Mouse (Mus musculus) large intestine, adult 2 months (tissue): ENCODE measurements around the gene Spata45. TPM values are rescaled to one million over a fixed set of nuclear protein-coding genes. Genes with fewer than 3 reads are reported as not detected.
"Not testable (repeated sequence)": the region's sequence is repeated elsewhere in the genome, so short reads cannot be mapped to it uniquely, and the experiment has no call there.

Experiments
- DNase-seq: peaks from one replicate; pipeline ENCODE4 v3.0.0-alpha.2; 2012; ENCODE audit warnings: low read depth, low spot score
- WGBS: fragments of 180-500 bp; shearing (Covaris S2); methylation state at CpG from one replicate; pipeline ENCODE4 v1.1.7; 2018; 5-methylcytosine and 5-hydroxymethylcytosine counted together
- polyA plus RNA-seq: library from polyadenylated mRNA; depleted of rRNA; stranded (reverse); fragments of >200 nt; gene quantifications from 2 replicates; pipeline ENCODE4 v1.2.3, GENCODE M21; 2012; rRNA removed

Gene Spata45
- polyA plus RNA-seq = not detected in 2 replicates

GRCm38 (mm10) chr1:191036554-191037334, at the start of gene Spata45:
Gene Spata45 (plus strand): TSS chr1:191036639.
- WGBS = 65% methylated on average over 6 of the region's 6 CpGs
- no peak for DNase-seq

GRCm38 (mm10) chr1:190989437-190990082, 46.9 kb upstream of the Spata45 start:
- 84% methylated on average over 9 of the region's 9 CpGs for WGBS
- no peak for DNase-seq

GRCm38 (mm10) chr1:190995548-190995947, 40.9 kb upstream of the Spata45 start:
- WGBS = 51% methylated on average over 7 of the region's 7 CpGs
- DNase-seq = no peak

GRCm38 (mm10) chr1:190996346-190996877, 40.0 kb upstream of the Spata45 start:
- no peak for DNase-seq
- WGBS = 61% methylated on average over 6 of the region's 6 CpGs

DNA sequence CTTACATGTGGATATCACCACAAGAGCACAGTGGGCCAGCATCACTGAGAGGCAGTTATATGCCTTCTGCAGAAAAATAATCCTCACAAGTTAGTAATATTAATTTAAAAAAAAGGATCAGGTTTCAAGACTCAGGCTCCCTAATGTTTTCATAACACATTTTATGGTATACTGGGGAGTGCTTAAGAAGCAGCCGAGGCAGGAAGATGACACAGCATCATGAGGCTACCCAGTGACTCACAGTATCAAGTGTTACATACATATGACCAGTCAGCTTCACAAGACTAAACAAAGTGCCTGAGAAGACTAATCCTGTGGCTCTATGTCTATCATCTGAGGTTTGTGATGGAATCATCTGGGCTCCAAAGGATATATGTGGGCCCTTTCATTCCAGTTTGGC, 38.4 kb upstream of the Spata45 start:
- WGBS = 56% methylated on average over 1 of the region's 1 CpGs
- DNase-seq = no peak

DNA sequence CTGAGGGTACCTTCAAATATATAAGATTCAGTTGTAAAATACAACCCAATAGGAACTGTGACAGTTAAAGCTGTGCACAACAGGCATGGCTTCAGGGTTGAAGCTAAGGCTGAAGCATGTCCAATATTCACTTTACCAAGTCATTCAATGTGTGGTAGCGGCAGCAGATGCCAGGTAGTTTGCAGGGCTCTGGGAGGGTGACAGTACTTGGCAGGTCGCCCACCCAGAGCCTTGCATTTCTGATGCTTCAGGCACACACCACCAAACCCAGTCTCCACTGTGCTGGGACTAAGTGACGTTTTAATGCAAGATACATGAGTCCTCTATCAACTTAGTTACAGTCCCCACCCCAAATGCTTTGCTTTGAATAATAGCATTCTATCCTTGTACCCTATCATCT, 35.8 kb upstream of the Spata45 start:
- 75% methylated on average over 3 of the region's 3 CpGs for WGBS
- DNase-seq = no peak

GRCm38 (mm10) chr1:191002201-191002600, 34.2 kb upstream of the Spata45 start:
- 66% methylated on average over 6 of the region's 6 CpGs for WGBS

GRCm38 (mm10) chr1:191008707-191009106, 27.7 kb upstream of the Spata45 start:
- DNase-seq = no peak
- 97% methylated on average over 5 of the region's 5 CpGs for WGBS

More at GRCm38 (mm10) chr1:191002201-191002600, 34.2 kb upstream of the Spata45 start:
- DNase-seq = no peak

GRCm38 (mm10) chr1:191014271-191014670, 22.2 kb upstream of the Spata45 start:
- no peak for DNase-seq
- WGBS = 93% methylated on average over 3 of the region's 3 CpGs

DNA sequence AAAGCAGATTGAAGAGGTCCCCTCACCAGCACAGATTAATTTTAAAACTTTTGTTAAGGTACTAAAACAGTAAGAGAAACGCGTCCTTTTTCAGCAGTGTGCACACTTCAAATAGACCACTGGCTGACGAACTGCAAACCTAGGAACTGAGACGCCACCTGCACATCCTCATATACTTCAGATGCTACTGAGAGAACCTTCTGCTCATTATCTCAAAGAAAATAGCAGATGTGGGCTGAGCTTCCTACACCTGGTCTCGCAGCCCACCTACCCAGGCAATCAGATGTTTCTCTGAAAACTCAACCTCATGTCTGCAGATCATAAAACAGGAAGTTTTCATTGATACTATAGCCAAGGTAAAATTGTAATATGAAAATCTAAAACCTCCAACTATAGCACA, 16.6 kb upstream of the Spata45 start:
- WGBS = 97% methylated on average over 5 of the region's 5 CpGs
- no peak for DNase-seq

DNA sequence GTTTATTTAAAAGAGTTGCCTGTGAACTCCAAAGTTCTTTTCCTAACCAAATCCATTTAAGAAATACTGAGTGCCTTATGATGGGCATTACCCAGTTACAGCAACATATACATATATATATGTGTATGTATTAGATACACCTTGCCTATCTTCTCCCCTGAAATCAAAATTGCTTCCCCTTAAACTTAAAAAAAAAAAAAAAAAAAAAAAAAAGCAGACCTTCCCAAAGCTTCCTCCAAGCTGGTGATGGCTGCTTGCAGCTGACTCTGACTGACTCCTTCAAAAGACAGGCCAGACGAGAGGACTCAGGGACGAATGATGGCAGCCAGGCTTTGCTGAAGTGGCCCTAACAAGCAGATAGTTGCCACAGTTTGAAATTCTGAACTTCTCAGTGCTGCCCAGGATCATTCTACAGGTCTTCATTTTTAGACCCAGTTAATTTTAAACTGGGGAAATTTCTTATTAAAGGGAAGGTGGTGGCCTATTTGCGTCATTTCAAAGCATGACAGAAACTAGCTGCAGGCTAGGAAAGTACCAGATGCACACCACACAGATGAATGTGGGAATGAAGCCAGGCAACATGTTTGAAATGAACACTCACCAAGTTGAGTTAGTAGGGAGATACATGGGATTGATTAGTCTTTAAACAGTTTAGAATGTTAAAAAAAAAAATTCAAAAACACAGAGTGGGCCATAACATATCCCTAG, 16.1 kb upstream of the Spata45 start:
- WGBS = 85% methylated on average over 3 of the region's 3 CpGs
- DNase-seq = no peak

GRCm38 (mm10) chr1:191021016-191021415, 15.4 kb upstream of the Spata45 start:
- 87% methylated on average over 7 of the region's 7 CpGs for WGBS
- no peak for DNase-seq

GRCm38 (mm10) chr1:191023140-191023539, 13.3 kb upstream of the Spata45 start:
- 83% methylated on average over 2 of the region's 2 CpGs for WGBS
- DNase-seq = no peak

DNA sequence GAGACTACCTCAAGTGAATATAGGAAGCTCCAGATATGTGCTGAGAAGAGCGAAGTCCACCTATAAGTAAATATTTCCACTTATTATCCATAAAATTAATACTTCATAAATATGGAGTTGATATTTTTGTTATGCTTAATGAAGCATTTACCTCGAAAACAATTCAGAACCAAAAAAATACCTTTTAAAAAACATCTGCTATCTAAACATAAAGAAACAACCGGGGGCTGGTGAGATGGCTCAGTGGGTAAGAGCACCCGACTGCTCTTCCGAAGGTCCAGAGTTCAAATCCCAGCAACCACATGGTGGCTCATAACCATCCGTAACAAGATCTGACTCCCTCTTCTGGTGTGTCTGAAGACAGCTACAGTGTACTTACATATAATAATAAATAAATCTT, 12.6 kb upstream of the Spata45 start:
- WGBS = 93% methylated on average over 5 of the region's 6 CpGs

DNA sequence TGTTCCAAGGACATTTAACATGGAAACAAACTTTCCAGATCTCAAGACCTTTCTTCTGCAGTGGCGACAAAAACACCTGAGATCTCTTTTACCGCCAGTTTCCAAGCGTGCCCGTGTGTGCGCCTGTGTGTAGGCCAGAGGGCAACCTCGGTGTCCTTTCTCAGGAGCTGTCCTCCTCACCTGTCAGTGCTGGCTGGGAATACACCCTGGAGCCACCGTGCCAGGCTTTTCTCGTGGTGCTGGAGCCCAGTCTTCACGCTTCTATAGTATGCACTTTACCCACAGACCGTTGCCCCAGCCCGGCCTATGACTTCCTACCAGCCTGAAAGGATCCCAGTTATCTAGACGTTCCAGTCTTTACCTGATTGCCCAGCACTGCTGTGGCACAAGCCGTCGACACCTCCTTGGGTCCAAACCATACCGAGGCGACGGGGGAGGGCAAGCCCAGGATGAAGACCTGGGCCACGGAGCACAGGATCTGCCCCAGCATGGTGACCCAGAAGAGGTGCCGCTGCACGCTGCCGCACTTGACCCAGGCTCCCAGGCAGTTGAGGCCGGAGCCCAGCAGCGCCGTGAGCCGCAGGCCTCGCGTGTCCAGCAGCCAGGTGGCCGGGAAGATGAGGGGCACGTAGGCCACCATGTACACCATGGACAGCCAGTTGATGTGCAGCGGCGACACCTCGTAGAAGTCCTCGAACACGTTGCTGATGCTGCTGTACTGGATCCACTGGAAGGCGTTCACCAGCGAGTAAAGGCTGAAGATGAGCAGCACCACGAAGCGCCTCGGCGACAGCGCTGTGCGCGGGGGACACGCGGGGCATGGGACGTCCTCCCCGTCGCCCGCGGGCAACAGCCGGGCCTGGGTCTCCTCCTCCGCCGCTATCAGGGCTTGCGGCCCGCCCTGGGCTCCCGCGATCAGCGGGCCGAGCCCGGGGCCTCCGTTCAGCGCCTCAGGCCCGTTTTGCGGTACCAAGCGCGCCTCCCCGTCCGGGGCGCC, 11.1 kb upstream of the Spata45 start:
- DNase-seq = peak; percentile 2
- WGBS = 2% methylated on average over 68 of the region's 69 CpGs

More for the DNA sequence above, 12.6 kb upstream of the Spata45 start:
- not testable (repeated sequence) for DNase-seq

DNA sequence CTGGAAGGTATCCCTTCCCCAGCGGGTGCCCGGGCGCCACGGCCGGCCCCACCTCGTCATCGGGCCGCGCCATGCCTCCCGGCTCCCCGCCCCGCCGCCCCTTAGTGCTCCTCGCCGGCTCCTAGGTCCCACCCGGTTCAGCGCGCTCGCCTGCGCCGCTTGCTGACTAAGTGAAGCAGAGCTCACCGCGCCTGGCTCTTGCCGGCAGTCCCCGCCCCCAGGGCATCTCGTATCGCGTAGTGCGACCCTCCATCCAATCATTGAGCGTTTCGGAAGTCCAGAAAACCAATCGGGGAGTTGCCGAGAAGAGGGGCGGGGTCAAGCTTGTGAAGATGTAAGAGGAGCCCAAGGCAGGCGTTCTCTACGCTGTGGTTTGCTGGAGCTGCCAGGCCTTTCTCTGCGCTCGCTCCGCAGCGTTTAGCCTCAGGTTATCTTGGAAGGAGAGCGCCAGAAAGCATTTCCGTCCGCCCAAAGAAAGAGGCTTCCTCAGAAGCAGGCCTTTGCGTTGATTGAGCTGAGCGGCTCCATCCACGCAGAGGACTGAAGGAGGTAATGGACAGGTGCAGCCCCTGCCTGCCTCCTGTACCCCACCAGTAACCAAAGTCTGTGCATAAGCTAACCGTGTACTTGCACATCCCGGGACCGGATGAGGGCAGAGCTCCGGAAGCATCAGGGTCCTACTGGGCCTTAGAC, 10.3 kb upstream of the Spata45 start, which contains the start of gene Flvcr1:
Flvcr1 (minus strand) TSS at position 138 of the 693 bp plus-strand sequence.
- under 1% methylated on average over 50 of the region's 50 CpGs for WGBS
- peak; percentile 96 for DNase-seq

GRCm38 (mm10) chr1:191030182-191030581, 6.3 kb upstream of the Spata45 start:
- 73% methylated on average over 10 of the region's 10 CpGs for WGBS
- DNase-seq = no peak

- not testable (repeated sequence) for DNase-seq
- 72% methylated on average over 6 of the region's 6 CpGs for WGBS
Measured at GRCm38 (mm10) chr1:191030922-191031425, 5.5 kb upstream of the Spata45 start.
